Mouse (Mus musculus): ENCODE measurements at regions not wholly inside any gene's neighbourhood (a gene's known extent, or its start where the extent isn't known, plus 50 kb on each side); places are given as distances from the start of the nearest gene placed in this dataset.
A peak's percentile ranks its signal among the peaks of the same experiment; 100 is the strongest.

GRCm38 (mm10) chr17:54694637-54695036 lies 395.8 kb upstream of the Slc5a7 start:
- H3K27me3 ChIP-seq (ENCODE audit: control insufficient read depth, insufficient read depth, low read length): no peaks in the 10 kb centered on the region
- TF ChIP-seq POLR2A (IDR thresholded peaks at IDR 0.05; ENCODE audit: borderline replicate concordance, insufficient read depth, low read length) (no peak), CTCF (IDR thresholded peaks at IDR 0.05; ENCODE audit: borderline replicate concordance, insufficient read depth, low read depth, low read length) (no peak)
- no peak overlapping the region for H3K27ac ChIP-seq (ENCODE audit: insufficient read depth, low read length)
- no peaks in the 10 kb centered on the region for H3K4me1 ChIP-seq (ENCODE audit: control insufficient read depth, insufficient read depth, low read length)
- DNase-seq: no peak
- no peak overlapping the region for H3K4me3 ChIP-seq (replicated peaks; ENCODE audit: insufficient read depth, low read depth, low read length)

GRCm38 (mm10) chr17:54685143-54686040 lies 386.6 kb upstream of the Slc5a7 start:
- 49% methylated on average over 2 of the region's 2 CpGs for WGBS

GRCm38 (mm10) chr17:54678111-54678510 lies 379.3 kb upstream of the Slc5a7 start:
- H3K4me3 ChIP-seq (replicated peaks; ENCODE audit: insufficient read depth, low read depth, low read length): no peak overlapping the region
- no peak for DNase-seq
- H3K27ac ChIP-seq (ENCODE audit: insufficient read depth, low read length): no peak overlapping the region
- H3K27me3 ChIP-seq (ENCODE audit: control insufficient read depth, insufficient read depth, low read length): no peaks in the 10 kb centered on the region
- TF ChIP-seq POLR2A (IDR thresholded peaks at IDR 0.05; ENCODE audit: borderline replicate concordance, insufficient read depth, low read length): no peak
- TF ChIP-seq CTCF (IDR thresholded peaks at IDR 0.05; ENCODE audit: borderline replicate concordance, insufficient read depth, low read depth, low read length): no peak
- 61% methylated on average over 2 of the region's 2 CpGs for WGBS
- no peaks in the 10 kb centered on the region for H3K4me1 ChIP-seq (ENCODE audit: control insufficient read depth, insufficient read depth, low read length)

More at GRCm38 (mm10) chr17:54685143-54686040, 386.6 kb upstream of the Slc5a7 start:
- no peak for TF ChIP-seq POLR2A (IDR thresholded peaks at IDR 0.05; ENCODE audit: borderline replicate concordance, insufficient read depth, low read length)
- no peak for TF ChIP-seq CTCF (IDR thresholded peaks at IDR 0.05; ENCODE audit: borderline replicate concordance, insufficient read depth, low read depth, low read length)
- Histone ChIP-seq H3K4me1 (ENCODE audit: control insufficient read depth, insufficient read depth, low read length) (no peaks in the 10 kb centered on the region), H3K27me3 (ENCODE audit: control insufficient read depth, insufficient read depth, low read length) (no peaks in the 10 kb centered on the region), H3K27ac (ENCODE audit: insufficient read depth, low read length) (no peak overlapping the region), H3K4me3 (replicated peaks; ENCODE audit: insufficient read depth, low read depth, low read length) (no peak overlapping the region)
- no peak for DNase-seq

GRCm38 (mm10) chr17:54669499-54669898 lies 370.7 kb upstream of the Slc5a7 start:
- no peak overlapping the region for H3K4me3 ChIP-seq (replicated peaks; ENCODE audit: insufficient read depth, low read depth, low read length)
- DNase-seq: no peak
- no peaks in the 10 kb centered on the region for H3K4me1 ChIP-seq (ENCODE audit: control insufficient read depth, insufficient read depth, low read length)
- WGBS: 89% methylated on average over 2 of the region's 2 CpGs
- H3K27me3 ChIP-seq (ENCODE audit: control insufficient read depth, insufficient read depth, low read length): no peaks in the 10 kb centered on the region
- no peak overlapping the region for H3K27ac ChIP-seq (ENCODE audit: insufficient read depth, low read length)
- no peak for TF ChIP-seq CTCF (IDR thresholded peaks at IDR 0.05; ENCODE audit: borderline replicate concordance, insufficient read depth, low read depth, low read length)
- no peak for TF ChIP-seq POLR2A (IDR thresholded peaks at IDR 0.05; ENCODE audit: borderline replicate concordance, insufficient read depth, low read length)

- no peak overlapping the region for H3K4me3 ChIP-seq (replicated peaks; ENCODE audit: insufficient read depth, low read depth, low read length)
- no peaks in the 10 kb centered on the region for H3K27me3 ChIP-seq (ENCODE audit: control insufficient read depth, insufficient read depth, low read length)
- peak in 1 of 2 experiments; percentile 1 for DNase-seq
- TF ChIP-seq POLR2A (IDR thresholded peaks at IDR 0.05; ENCODE audit: borderline replicate concordance, insufficient read depth, low read length) (no peak), CTCF (IDR thresholded peaks at IDR 0.05; ENCODE audit: borderline replicate concordance, insufficient read depth, low read depth, low read length) (no peak)
- WGBS: 67% methylated on average over 2 of the region's 2 CpGs
- no peak overlapping the region for H3K27ac ChIP-seq (ENCODE audit: insufficient read depth, low read length)
- no peaks in the 10 kb centered on the region for H3K4me1 ChIP-seq (ENCODE audit: control insufficient read depth, insufficient read depth, low read length)
Observed at GRCm38 (mm10) chr17:54662558-54663245, 363.9 kb upstream of the Slc5a7 start.

- Histone ChIP-seq H3K4me1 (ENCODE audit: control insufficient read depth, insufficient read depth, low read length) (no peaks in the 10 kb centered on the region), H3K27me3 (ENCODE audit: control insufficient read depth, insufficient read depth, low read length) (no peaks in the 10 kb centered on the region), H3K4me3 (replicated peaks; ENCODE audit: insufficient read depth, low read depth, low read length) (no peak overlapping the region), H3K27ac (ENCODE audit: insufficient read depth, low read length) (no peak overlapping the region)
- no peak for TF ChIP-seq CTCF (IDR thresholded peaks at IDR 0.05; ENCODE audit: borderline replicate concordance, insufficient read depth, low read depth, low read length)
- no peak for TF ChIP-seq POLR2A (IDR thresholded peaks at IDR 0.05; ENCODE audit: borderline replicate concordance, insufficient read depth, low read length)
- DNase-seq: no peak
Observed at GRCm38 (mm10) chr17:54656553-54656952, 357.7 kb upstream of the Slc5a7 start.
